Mouse (Mus musculus) 3134 (cell line): ENCODE data around the gene Ikzf4.
"Not testable (repeated sequence)": the region's sequence is repeated elsewhere in the genome, so short reads cannot be mapped to it uniquely, and the experiment has no call there.

ENCODE experiments used
- DNase-seq: peaks from one replicate; pipeline ENCODE4 v3.0.0-alpha.2; 2011; ENCODE audit warnings: low spot score; ENCODE audit not compliant: insufficient read length; ENCODE audit errors: extremely low read depth

The Ikzf4 gene

GRCm38 (mm10) chr10:128613820-128614219 is 32.0 kb downstream of the Ikzf4 start:
- DNase-seq: not testable (repeated sequence)

- DNase-seq: no peak
Observed at GRCm38 (mm10) chr10:128613154-128613440, 32.7 kb downstream of the Ikzf4 start.

GRCm38 (mm10) chr10:128612433-128613153 is 33.2 kb downstream of the Ikzf4 start:
- no peak for DNase-seq

GRCm38 (mm10) chr10:128606483-128606882 is 39.3 kb downstream of the Ikzf4 start:
- DNase-seq: no peak

GRCm38 (mm10) chr10:128602470-128603128 is 43.2 kb downstream of the Ikzf4 start:
- DNase-seq: no peak

- no peak for DNase-seq
Observed at GRCm38 (mm10) chr10:128601499-128601898, 44.3 kb downstream of the Ikzf4 start.

GRCm38 (mm10) chr10:128598476-128598875 is 47.3 kb downstream of the Ikzf4 start:
- no peak for DNase-seq

- DNase-seq: no peak
Observed at GRCm38 (mm10) chr10:128592797-128593196, 53.0 kb downstream of the Ikzf4 start.

GRCm38 (mm10) chr10:128591436-128591835 is 54.4 kb downstream of the Ikzf4 start:
- DNase-seq: no peak

GRCm38 (mm10) chr10:128590193-128590690 is 55.5 kb downstream of the Ikzf4 start:
- DNase-seq: peak; percentile 79

GRCm38 (mm10) chr10:128589464-128590192 is 56.2 kb downstream of the Ikzf4 start, which contains the start of gene Erbb3:
Erbb3 (minus strand) TSS chr10:128589652.
- DNase-seq: peak; percentile 82

GRCm38 (mm10) chr10:128588775-128589463 is 56.9 kb downstream of the Ikzf4 start:
- DNase-seq: no peak

GRCm38 (mm10) chr10:128588136-128588535 is 57.7 kb downstream of the Ikzf4 start:
- DNase-seq: no peak

GRCm38 (mm10) chr10:128587697-128588096 is 58.1 kb downstream of the Ikzf4 start:
- no peak for DNase-seq

GRCm38 (mm10) chr10:128587120-128587519 is 58.7 kb downstream of the Ikzf4 start:
- no peak for DNase-seq

- no peak for DNase-seq
Observed at GRCm38 (mm10) chr10:128586546-128586945, 59.2 kb downstream of the Ikzf4 start.

GRCm38 (mm10) chr10:128584386-128584785 is 61.4 kb downstream of the Ikzf4 start:
- no peak for DNase-seq

- peak; percentile 62 for DNase-seq
Observed at GRCm38 (mm10) chr10:128583644-128584043, 62.1 kb downstream of the Ikzf4 start.
